Mouse (Mus musculus): ENCODE data around the gene 2010109A12Rik. TPM values are rescaled to one million over a fixed set of nuclear protein-coding genes. Genes with fewer than 3 reads are reported as not detected.

2010109A12Rik gene
- polyA plus RNA-seq (2012; rRNA removed) = 0.45 TPM in 1 of 2 replicates, not detected in the other

GRCm38 (mm10) chr5:93206109-93207005, at the start of gene 2010109A12Rik, which contains the start of gene Ccni:
2010109A12Rik (plus strand) TSS chr5:93206518.
Ccni (minus strand) TSS chr5:93206495.
- Histone ChIP-seq H3K4me3 (ENCODE audit: insufficient read depth, low read length) (peak within 1 kb of the TSS; percentile 52), H3K27ac (ENCODE audit: insufficient read depth, low read length) (peak within 1 kb of the TSS; percentile 99), H3K4me1 (ENCODE audit: control insufficient read depth, insufficient read depth, low read length) (no peaks in the 10 kb centered on the region)
- peak; percentile 94 for TF ChIP-seq POLR2A (IDR thresholded peaks at IDR 0.05; ENCODE audit: extremely low read depth, insufficient read depth, low read length)
- no peak for TF ChIP-seq CTCF (IDR thresholded peaks at IDR 0.05; ENCODE audit: extremely low read depth, insufficient read depth, low read length)

GRCm38 (mm10) chr5:93163541-93163940, 42.8 kb upstream of the 2010109A12Rik start:
- H3K27ac ChIP-seq (ENCODE audit: insufficient read depth, low read length) = no peak overlapping the region
- no peak for TF ChIP-seq POLR2A (IDR thresholded peaks at IDR 0.05; ENCODE audit: extremely low read depth, insufficient read depth, low read length)
- TF ChIP-seq CTCF (IDR thresholded peaks at IDR 0.05; ENCODE audit: extremely low read depth, insufficient read depth, low read length) = peak; percentile 59
- no peak overlapping the region for H3K4me3 ChIP-seq (ENCODE audit: insufficient read depth, low read length)
- H3K4me1 ChIP-seq (ENCODE audit: control insufficient read depth, insufficient read depth, low read length) = no peaks in the 10 kb centered on the region

GRCm38 (mm10) chr5:93167919-93168516, 38.3 kb upstream of the 2010109A12Rik start:
- TF ChIP-seq POLR2A (IDR thresholded peaks at IDR 0.05; ENCODE audit: extremely low read depth, insufficient read depth, low read length) (no peak), CTCF (IDR thresholded peaks at IDR 0.05; ENCODE audit: extremely low read depth, insufficient read depth, low read length) (no peak)
- no peaks in the 10 kb centered on the region for H3K4me1 ChIP-seq (ENCODE audit: control insufficient read depth, insufficient read depth, low read length)
- H3K27ac ChIP-seq (ENCODE audit: insufficient read depth, low read length) = no peak overlapping the region
- H3K4me3 ChIP-seq (ENCODE audit: insufficient read depth, low read length) = no peak overlapping the region

- no peaks in the 10 kb centered on the region for H3K4me1 ChIP-seq (ENCODE audit: control insufficient read depth, insufficient read depth, low read length)
- TF ChIP-seq CTCF (IDR thresholded peaks at IDR 0.05; ENCODE audit: extremely low read depth, insufficient read depth, low read length) = no peak
- no peak for TF ChIP-seq POLR2A (IDR thresholded peaks at IDR 0.05; ENCODE audit: extremely low read depth, insufficient read depth, low read length)
- no peak overlapping the region for H3K4me3 ChIP-seq (ENCODE audit: insufficient read depth, low read length)
- no peak overlapping the region for H3K27ac ChIP-seq (ENCODE audit: insufficient read depth, low read length)
Observed at GRCm38 (mm10) chr5:93168654-93169053, 37.7 kb upstream of the 2010109A12Rik start.

- no peaks in the 10 kb centered on the region for H3K4me1 ChIP-seq (ENCODE audit: control insufficient read depth, insufficient read depth, low read length)
- no peak for TF ChIP-seq CTCF (IDR thresholded peaks at IDR 0.05; ENCODE audit: extremely low read depth, insufficient read depth, low read length)
- TF ChIP-seq POLR2A (IDR thresholded peaks at IDR 0.05; ENCODE audit: extremely low read depth, insufficient read depth, low read length) = no peak
- H3K4me3 ChIP-seq (ENCODE audit: insufficient read depth, low read length) = no peak overlapping the region
- H3K27ac ChIP-seq (ENCODE audit: insufficient read depth, low read length) = no peak overlapping the region
Observed at GRCm38 (mm10) chr5:93171420-93171819, 34.9 kb upstream of the 2010109A12Rik start.

- H3K4me1 ChIP-seq (ENCODE audit: control insufficient read depth, insufficient read depth, low read length) = no peaks in the 10 kb centered on the region
- H3K4me3 ChIP-seq (ENCODE audit: insufficient read depth, low read length) = no peak overlapping the region
- no peak for TF ChIP-seq CTCF (IDR thresholded peaks at IDR 0.05; ENCODE audit: extremely low read depth, insufficient read depth, low read length)
- no peak for TF ChIP-seq POLR2A (IDR thresholded peaks at IDR 0.05; ENCODE audit: extremely low read depth, insufficient read depth, low read length)
Observed at GRCm38 (mm10) chr5:93172536-93172935, 33.8 kb upstream of the 2010109A12Rik start.

GRCm38 (mm10) chr5:93174675-93175074, 31.6 kb upstream of the 2010109A12Rik start:
- no peaks in the 10 kb centered on the region for H3K4me1 ChIP-seq (ENCODE audit: control insufficient read depth, insufficient read depth, low read length)
- TF ChIP-seq CTCF (IDR thresholded peaks at IDR 0.05; ENCODE audit: extremely low read depth, insufficient read depth, low read length) (no peak), POLR2A (IDR thresholded peaks at IDR 0.05; ENCODE audit: extremely low read depth, insufficient read depth, low read length) (no peak)
- no peak overlapping the region for H3K4me3 ChIP-seq (ENCODE audit: insufficient read depth, low read length)
- H3K27ac ChIP-seq (ENCODE audit: insufficient read depth, low read length) = no peak overlapping the region

More at GRCm38 (mm10) chr5:93172536-93172935, 33.8 kb upstream of the 2010109A12Rik start:
- H3K27ac ChIP-seq (ENCODE audit: insufficient read depth, low read length) = no peak overlapping the region

GRCm38 (mm10) chr5:93178616-93179015, 27.7 kb upstream of the 2010109A12Rik start:
- H3K4me1 ChIP-seq (ENCODE audit: control insufficient read depth, insufficient read depth, low read length) = no peaks in the 10 kb centered on the region
- H3K4me3 ChIP-seq (ENCODE audit: insufficient read depth, low read length) = no peak overlapping the region
- H3K27ac ChIP-seq (ENCODE audit: insufficient read depth, low read length) = no peak overlapping the region
- TF ChIP-seq CTCF (IDR thresholded peaks at IDR 0.05; ENCODE audit: extremely low read depth, insufficient read depth, low read length) = no peak
- TF ChIP-seq POLR2A (IDR thresholded peaks at IDR 0.05; ENCODE audit: extremely low read depth, insufficient read depth, low read length) = no peak

- Histone ChIP-seq H3K4me3 (ENCODE audit: insufficient read depth, low read length) (no peak overlapping the region), H3K27ac (ENCODE audit: insufficient read depth, low read length) (no peak overlapping the region; the same call in 1 of the 2 replicates), H3K4me1 (ENCODE audit: control insufficient read depth, insufficient read depth, low read length) (no peaks in the 10 kb centered on the region)
- peak; percentile 22; the same call in 1 of the 2 replicates for TF ChIP-seq CTCF (IDR thresholded peaks at IDR 0.05; ENCODE audit: extremely low read depth, insufficient read depth, low read length)
- no peak for TF ChIP-seq POLR2A (IDR thresholded peaks at IDR 0.05; ENCODE audit: extremely low read depth, insufficient read depth, low read length)
Observed at GRCm38 (mm10) chr5:93180252-93180651, 26.1 kb upstream of the 2010109A12Rik start.

Measured in cortical plate, adult 2 months (tissue).